Mouse (Mus musculus): Measurements from ENCODE around the gene Rab22a. TPM values are rescaled to one million over a fixed set of nuclear protein-coding genes. Genes with fewer than 3 reads are reported as not detected.

Rab22a gene
- polyA plus RNA-seq, 1 experiment = 11.8 TPM

- Histone ChIP-seq H3K79me2 (ENCODE audit: control insufficient read depth, insufficient read depth) (no peaks in the 10 kb centered on the region), H3K4me3 (ENCODE audit: insufficient read depth, poor library complexity, severe bottlenecking) (no peak overlapping the region), H3K79me3 (ENCODE audit: low read depth) (no peaks in the 10 kb centered on the region), H3K36me3 (ENCODE audit: control insufficient read depth, insufficient read depth) (no peaks in the 10 kb centered on the region), H3ac (ENCODE audit: control insufficient read depth, insufficient read length, low read depth) (no peak overlapping the region), H3K27me3 (ENCODE audit: control insufficient read depth, insufficient read depth, insufficient read length) (no peaks in the 10 kb centered on the region)
- no peak for TF ChIP-seq CEBPB (IDR thresholded peaks at IDR 0.05; ENCODE audit: low read depth)
- no peak for TF ChIP-seq CTCF (IDR thresholded peaks at IDR 0.05; ENCODE audit: control insufficient read depth, insufficient read depth, insufficient read length)
- TF ChIP-seq MAX (IDR thresholded peaks at IDR 0.05) = no peak
- TF ChIP-seq FOSL1 (IDR thresholded peaks at IDR 0.05; ENCODE audit: insufficient read depth, low read length, poor library complexity, severe bottlenecking) = no peak
- no peak for TF ChIP-seq USF1 (IDR thresholded peaks at IDR 0.05; ENCODE audit: low read depth)
- TF ChIP-seq MYOD1 (IDR thresholded peaks at IDR 0.05; ENCODE audit: control insufficient read depth, insufficient read length, low read depth) = no peak
- no peak for TF ChIP-seq MYOG (IDR thresholded peaks at IDR 0.05; ENCODE audit: control insufficient read depth, extremely low read depth, insufficient read length)
Measured at GRCm38 (mm10) chr2:173647197-173647911, 12.2 kb upstream of the Rab22a start.

- TF ChIP-seq CTCF (IDR thresholded peaks at IDR 0.05; ENCODE audit: control insufficient read depth, insufficient read depth, insufficient read length) = no peak
- no peak for TF ChIP-seq MAX (IDR thresholded peaks at IDR 0.05)
- H3ac ChIP-seq (ENCODE audit: control insufficient read depth, insufficient read length, low read depth) = no peak overlapping the region
- H3K27me3 ChIP-seq (ENCODE audit: control insufficient read depth, insufficient read depth, insufficient read length) = no peaks in the 10 kb centered on the region
- H3K36me3 ChIP-seq (ENCODE audit: control insufficient read depth, insufficient read depth) = no peaks in the 10 kb centered on the region
- no peak overlapping the region for H3K4me3 ChIP-seq (ENCODE audit: insufficient read depth, poor library complexity, severe bottlenecking)
- H3K79me2 ChIP-seq (ENCODE audit: control insufficient read depth, insufficient read depth) = no peaks in the 10 kb centered on the region
- no peaks in the 10 kb centered on the region for H3K79me3 ChIP-seq (ENCODE audit: low read depth)
Measured at GRCm38 (mm10) chr2:173649762-173650161, 9.8 kb upstream of the Rab22a start.

GRCm38 (mm10) chr2:173653526-173653925 is 6.0 kb upstream of the Rab22a start:
- no peak overlapping the region for H3K4me3 ChIP-seq (ENCODE audit: insufficient read depth, poor library complexity, severe bottlenecking)
- no peaks in the 10 kb centered on the region for H3K79me2 ChIP-seq (ENCODE audit: control insufficient read depth, insufficient read depth)
- H3K27me3 ChIP-seq (ENCODE audit: control insufficient read depth, insufficient read depth, insufficient read length) = no peaks in the 10 kb centered on the region
- no peaks in the 10 kb centered on the region for H3K36me3 ChIP-seq (ENCODE audit: control insufficient read depth, insufficient read depth)
- H3K79me3 ChIP-seq (ENCODE audit: low read depth) = no peaks in the 10 kb centered on the region
- TF ChIP-seq CTCF (IDR thresholded peaks at IDR 0.05; ENCODE audit: control insufficient read depth, insufficient read depth, insufficient read length) = no peak
- H3ac ChIP-seq (ENCODE audit: control insufficient read depth, insufficient read length, low read depth) = no peak overlapping the region

- H3K36me3 ChIP-seq (ENCODE audit: control insufficient read depth, insufficient read depth) = peaks cover 21% of the 10 kb centered on the region
- H3K79me3 ChIP-seq (ENCODE audit: low read depth) = peaks cover 24% of the 10 kb centered on the region
- TF ChIP-seq MYOG (IDR thresholded peaks at IDR 0.05; ENCODE audit: control insufficient read depth, extremely low read depth, insufficient read length) (no peak), FOSL1 (IDR thresholded peaks at IDR 0.05; ENCODE audit: insufficient read depth, low read length, poor library complexity, severe bottlenecking) (no peak), MAX (IDR thresholded peaks at IDR 0.05) (no peak), MYOD1 (IDR thresholded peaks at IDR 0.05; ENCODE audit: control insufficient read depth, insufficient read length, low read depth) (no peak)
- no peaks in the 10 kb centered on the region for H3K27me3 ChIP-seq (ENCODE audit: control insufficient read depth, insufficient read depth, insufficient read length)
- peaks cover 30% of the 10 kb centered on the region for H3K79me2 ChIP-seq (ENCODE audit: control insufficient read depth, insufficient read depth)
- no peak overlapping the region for H3ac ChIP-seq (ENCODE audit: control insufficient read depth, insufficient read length, low read depth)
- H3K4me3 ChIP-seq (ENCODE audit: insufficient read depth, poor library complexity, severe bottlenecking) = no peak overlapping the region
Measured at GRCm38 (mm10) chr2:173657736-173658135, 1.8 kb upstream of the Rab22a start.

- peaks cover 38% of the 10 kb centered on the region for H3K79me2 ChIP-seq (ENCODE audit: control insufficient read depth, insufficient read depth)
- peaks cover 29% of the 10 kb centered on the region for H3K36me3 ChIP-seq (ENCODE audit: control insufficient read depth, insufficient read depth)
- no peak overlapping the region for H3ac ChIP-seq (ENCODE audit: control insufficient read depth, insufficient read length, low read depth)
- H3K27me3 ChIP-seq (ENCODE audit: control insufficient read depth, insufficient read depth, insufficient read length) = no peaks in the 10 kb centered on the region
- peaks cover 29% of the 10 kb centered on the region for H3K79me3 ChIP-seq (ENCODE audit: low read depth)
- TF ChIP-seq MAX (IDR thresholded peaks at IDR 0.05) (no peak), USF1 (IDR thresholded peaks at IDR 0.05; ENCODE audit: low read depth) (no peak), MYOD1 (IDR thresholded peaks at IDR 0.05; ENCODE audit: control insufficient read depth, insufficient read length, low read depth) (no peak), MYOG (IDR thresholded peaks at IDR 0.05; ENCODE audit: control insufficient read depth, extremely low read depth, insufficient read length) (no peak), FOSL1 (IDR thresholded peaks at IDR 0.05; ENCODE audit: insufficient read depth, low read length, poor library complexity, severe bottlenecking) (no peak), CEBPB (IDR thresholded peaks at IDR 0.05; ENCODE audit: low read depth) (no peak), CTCF (IDR thresholded peaks at IDR 0.05; ENCODE audit: control insufficient read depth, insufficient read depth, insufficient read length) (no peak)
- H3K4me3 ChIP-seq (ENCODE audit: insufficient read depth, poor library complexity, severe bottlenecking) = peak overlapping the region; percentile 44
Measured at GRCm38 (mm10) chr2:173658517-173658916, 1.0 kb upstream of the Rab22a start.

- Histone ChIP-seq H3K36me3 (ENCODE audit: control insufficient read depth, insufficient read depth) (peaks cover 45% of the 10 kb centered on the region), H3K79me3 (ENCODE audit: low read depth) (peaks cover 43% of the 10 kb centered on the region), H3K27me3 (ENCODE audit: control insufficient read depth, insufficient read depth, insufficient read length) (no peaks in the 10 kb centered on the region), H3K79me2 (ENCODE audit: control insufficient read depth, insufficient read depth) (peaks cover 53% of the 10 kb centered on the region), H3K4me3 (ENCODE audit: insufficient read depth, poor library complexity, severe bottlenecking) (peak overlapping the region; percentile 92), H3ac (ENCODE audit: control insufficient read depth, insufficient read length, low read depth) (peak overlapping the region; percentile 89)
- TF ChIP-seq MYOD1 (IDR thresholded peaks at IDR 0.05; ENCODE audit: control insufficient read depth, insufficient read length, low read depth) (no peak), CEBPB (IDR thresholded peaks at IDR 0.05; ENCODE audit: low read depth) (no peak), CTCF (IDR thresholded peaks at IDR 0.05; ENCODE audit: control insufficient read depth, insufficient read depth, insufficient read length) (no peak), MAX (IDR thresholded peaks at IDR 0.05) (no peak), USF1 (IDR thresholded peaks at IDR 0.05; ENCODE audit: low read depth) (no peak), MYOG (IDR thresholded peaks at IDR 0.05; ENCODE audit: control insufficient read depth, extremely low read depth, insufficient read length) (no peak), FOSL1 (IDR thresholded peaks at IDR 0.05; ENCODE audit: insufficient read depth, low read length, poor library complexity, severe bottlenecking) (no peak)
Measured at GRCm38 (mm10) chr2:173659926-173660684, 545 bp downstream of the Rab22a start.

All from C2C12 (cell line).